Mouse (Mus musculus) cerebellum, postnatal 25 days (tissue): ENCODE results near the gene Sdr42e1.
A peak's percentile ranks its signal among the peaks of the same experiment; 100 is the strongest.

Experiments used
- DNase-seq, 2 experiments: peaks; one replicate each; pipeline ENCODE4 v3.0.0; 2021; ENCODE audit warnings: mixed read lengths in 2 of 2

Sdr42e1 gene

DNA sequence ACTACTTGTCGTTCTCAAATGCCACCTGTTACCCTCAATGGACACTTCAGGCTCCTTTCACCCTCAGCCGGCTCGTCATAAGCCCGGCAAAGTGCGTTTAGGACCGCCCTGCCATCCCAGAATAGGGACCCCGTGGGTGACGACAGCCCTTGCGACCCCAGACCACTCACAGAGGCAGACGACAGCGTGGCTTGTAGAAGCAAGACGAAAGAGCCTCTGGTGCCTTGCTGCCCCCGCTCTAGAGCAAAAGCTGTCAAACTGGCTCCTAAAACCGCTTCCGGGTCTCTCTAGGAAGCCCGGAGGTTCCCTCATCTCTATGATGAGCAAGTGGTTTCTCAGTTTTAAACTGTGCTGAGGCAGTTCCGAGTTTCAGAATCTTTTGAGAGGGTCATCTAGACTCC lies at the start of gene Sdr42e1:
Gene Sdr42e1, minus strand, starts transcription at position 260 of the 401 bp plus-strand sequence.
- DNase-seq: peak; percentile 15 to 23

DNA sequence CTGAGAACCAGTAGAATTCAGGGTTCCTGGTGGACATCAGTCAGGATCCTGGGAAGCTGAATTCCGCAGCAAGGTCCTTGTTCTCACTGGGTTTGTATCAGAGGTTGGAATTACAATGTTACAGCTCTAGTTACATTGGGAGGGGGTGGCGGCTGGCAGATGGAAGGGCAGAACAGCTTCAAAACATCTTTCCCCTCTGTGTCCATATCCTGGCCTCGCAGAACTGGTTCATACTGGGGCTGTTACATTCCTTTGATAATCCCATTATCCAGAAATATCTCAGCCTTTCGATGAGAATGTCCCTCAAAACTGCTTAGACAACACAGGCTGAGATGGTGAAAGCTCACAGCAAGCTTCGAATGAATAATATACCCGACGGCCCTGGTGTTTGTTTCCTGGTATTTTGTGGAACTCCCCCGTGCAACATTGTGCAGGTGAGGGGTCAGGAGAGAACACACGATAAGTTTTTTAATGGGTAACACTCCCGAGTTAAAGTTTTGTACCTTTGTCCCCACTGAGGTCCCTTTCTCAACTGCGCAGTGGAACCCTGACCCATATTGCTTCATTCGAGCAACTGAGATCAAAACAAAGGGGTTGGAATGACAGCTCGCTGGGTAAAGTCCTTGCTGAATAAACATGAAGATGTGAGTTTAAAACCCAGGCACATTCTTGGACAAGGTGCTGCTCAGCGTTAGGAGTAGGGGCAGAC lies 44.8 kb upstream of the Sdr42e1 start:
- DNase-seq: no peak

- no peak for DNase-seq
Observed at GRCm38 (mm10) chr8:117715896-117716295, 42.4 kb upstream of the Sdr42e1 start.

- no peak for DNase-seq
Observed at GRCm38 (mm10) chr8:117714604-117715003, 41.1 kb upstream of the Sdr42e1 start.

GRCm38 (mm10) chr8:117712226-117712625 lies 38.7 kb upstream of the Sdr42e1 start:
- DNase-seq: peak in 1 of 2 experiments; percentile 5

GRCm38 (mm10) chr8:117706141-117706540 lies 32.7 kb upstream of the Sdr42e1 start:
- DNase-seq: no peak

DNA sequence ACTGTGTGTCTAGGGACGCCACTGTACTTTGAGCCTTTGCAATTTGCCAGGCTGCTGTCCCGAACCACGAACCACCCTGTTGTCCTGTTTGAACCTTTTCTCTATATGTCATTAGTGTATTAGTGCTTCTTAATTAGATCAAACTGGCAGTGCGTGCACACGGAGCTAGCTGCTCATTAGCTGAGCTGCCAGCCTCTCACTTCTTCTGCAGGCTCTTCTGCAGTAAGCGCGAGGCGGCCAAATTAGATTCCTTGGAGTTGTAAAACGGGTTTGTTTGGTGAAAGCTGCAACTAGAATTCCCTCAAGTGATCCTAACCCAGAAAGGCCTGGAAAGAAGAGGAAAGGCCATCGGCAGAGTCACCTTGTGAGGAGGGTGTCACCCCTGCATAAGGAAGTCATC lies 29.2 kb upstream of the Sdr42e1 start:
- no peak for DNase-seq

- DNase-seq: no peak
Observed at GRCm38 (mm10) chr8:117701859-117702258, 28.4 kb upstream of the Sdr42e1 start, which contains the start of gene Hsd17b2. TSS of gene Hsd17b2 (plus strand) at chr8:117701904.

GRCm38 (mm10) chr8:117701246-117701645 lies 27.8 kb upstream of the Sdr42e1 start:
- no peak for DNase-seq

DNA sequence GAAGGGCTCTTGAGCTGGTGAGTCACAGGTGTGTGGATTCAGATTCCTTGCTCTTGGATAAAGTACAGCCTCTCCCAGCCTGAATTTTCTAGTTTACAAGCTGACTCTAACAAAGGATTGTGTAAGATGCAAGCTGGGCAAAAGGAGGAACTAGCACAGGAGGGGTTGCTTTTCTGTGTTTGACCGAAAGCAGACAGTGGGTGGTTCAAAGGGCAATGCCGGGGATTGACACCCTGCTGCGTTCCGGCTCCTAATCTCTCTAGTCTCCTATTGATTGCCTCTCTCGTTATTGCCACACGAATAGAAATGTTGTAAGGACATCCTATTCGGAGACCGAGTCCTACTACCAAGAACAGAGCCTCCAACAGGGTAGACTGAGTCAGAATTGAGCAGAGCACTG lies 27.2 kb upstream of the Sdr42e1 start:
- no peak for DNase-seq

- peak; percentile 15 to 58 for DNase-seq
Observed at GRCm38 (mm10) chr8:117697248-117697647, 23.8 kb upstream of the Sdr42e1 start.

DNA sequence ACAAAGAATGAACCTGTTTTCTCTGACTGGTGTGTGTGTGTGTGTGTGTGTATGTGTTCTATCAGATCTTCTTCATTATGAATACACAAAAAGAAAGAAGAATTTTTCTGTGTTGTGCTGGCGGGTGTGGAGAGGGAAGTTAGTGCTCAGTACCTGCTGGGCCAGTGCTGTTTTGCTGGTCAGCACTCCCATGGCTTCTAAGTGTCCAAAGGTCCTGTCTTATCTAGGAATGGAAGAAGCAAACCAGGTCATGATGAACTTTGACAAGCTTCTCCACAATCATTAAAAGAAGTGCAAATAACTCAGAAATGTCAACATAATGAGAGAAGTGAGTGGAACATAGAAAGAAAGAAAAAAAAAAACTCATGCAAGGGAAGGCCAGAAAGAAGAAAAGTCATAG lies 22.1 kb upstream of the Sdr42e1 start:
- DNase-seq: no peak

DNA sequence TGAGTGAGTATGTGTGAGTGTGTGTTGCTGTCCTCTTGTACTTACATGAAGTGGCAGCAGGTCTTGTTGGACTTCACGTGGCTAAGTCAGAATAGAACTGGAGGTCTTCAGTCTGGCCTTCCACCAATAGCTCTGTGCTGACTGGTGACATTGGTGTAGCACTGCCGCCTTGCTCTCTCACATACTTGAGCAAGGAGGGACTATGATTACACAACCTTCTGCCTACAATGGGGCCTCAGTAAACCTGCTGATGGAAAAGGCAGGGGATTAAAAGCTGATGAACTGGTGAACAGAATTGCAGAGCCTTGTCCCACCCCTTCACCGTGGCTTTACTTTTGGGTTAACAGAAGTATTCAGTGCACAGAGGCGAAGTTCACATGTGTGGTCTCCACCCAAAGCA lies 18.6 kb upstream of the Sdr42e1 start:
- no peak for DNase-seq

DNA sequence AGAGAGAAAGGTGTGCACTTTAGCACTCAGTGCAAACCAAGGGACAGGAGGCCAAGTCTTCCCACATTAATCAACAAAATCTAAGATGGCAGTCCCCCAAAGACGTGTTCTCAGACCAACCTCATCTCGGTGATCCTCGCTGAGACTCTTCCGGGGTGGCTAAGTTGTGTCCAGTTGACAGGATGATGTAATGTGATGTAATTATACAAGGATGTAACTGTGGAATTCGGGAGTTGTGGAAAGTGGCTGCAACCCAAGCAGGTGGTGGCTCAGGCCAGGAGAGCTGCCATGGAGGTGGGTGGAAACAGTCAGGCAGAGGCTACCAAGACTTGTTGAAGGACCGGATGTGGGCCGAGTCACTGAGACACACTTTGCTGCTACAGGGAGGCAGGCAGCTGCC lies 14.4 kb upstream of the Sdr42e1 start:
- no peak for DNase-seq

- DNase-seq: no peak
Observed at GRCm38 (mm10) chr8:117684504-117684903, 11.0 kb upstream of the Sdr42e1 start.

DNA sequence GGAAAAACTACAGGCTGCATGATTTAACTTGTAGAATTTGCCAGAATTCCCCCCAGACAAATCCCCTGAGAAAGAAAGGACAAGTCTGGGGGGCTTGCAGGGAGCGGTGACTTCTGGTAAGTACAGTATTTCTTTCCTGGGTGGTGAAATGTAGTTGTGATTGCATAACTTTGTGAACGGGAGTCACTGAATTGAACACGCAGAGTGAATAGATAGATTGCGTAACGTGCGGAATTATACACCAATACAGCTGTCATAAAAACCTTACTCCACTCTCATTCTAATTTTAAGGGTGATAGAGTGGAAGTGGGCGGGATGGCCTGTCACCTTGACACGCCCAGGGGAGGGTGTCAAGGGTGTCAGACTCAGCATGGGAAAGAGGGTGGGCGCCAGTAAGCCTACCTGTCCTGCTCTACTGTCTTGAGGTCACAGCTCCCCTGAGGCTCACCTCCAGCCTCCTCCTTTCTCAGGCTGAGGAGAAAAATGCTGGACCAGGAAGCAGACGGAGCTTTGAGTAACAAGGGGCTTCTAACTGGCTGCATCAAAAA lies 10.5 kb upstream of the Sdr42e1 start:
- no peak for DNase-seq

- DNase-seq: no peak
Observed at GRCm38 (mm10) chr8:117678650-117679049, 5.2 kb upstream of the Sdr42e1 start.

GRCm38 (mm10) chr8:117677011-117677410 lies 3.5 kb upstream of the Sdr42e1 start:
- DNase-seq: no peak

DNA sequence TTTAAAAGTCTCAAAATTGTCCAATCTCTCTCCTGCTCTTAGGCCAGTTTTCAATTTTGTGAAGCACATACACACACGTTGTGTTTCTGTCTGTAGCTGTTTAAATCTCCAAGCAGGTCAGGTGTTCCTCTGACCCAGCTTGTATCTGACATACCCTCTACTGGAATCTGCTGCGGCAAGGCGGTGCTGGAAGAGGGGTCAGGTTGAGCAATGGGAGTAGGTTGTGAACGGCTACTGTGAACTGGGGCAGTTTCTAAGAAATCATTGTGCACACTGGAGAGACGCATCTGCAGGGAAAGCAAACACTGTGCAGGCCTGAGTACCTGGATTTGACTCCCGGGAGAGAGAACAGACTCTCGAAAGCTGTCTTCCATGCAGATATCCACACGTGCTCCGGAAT lies 3.0 kb upstream of the Sdr42e1 start:
- DNase-seq: no peak

GRCm38 (mm10) chr8:117675171-117675570 lies 1.7 kb upstream of the Sdr42e1 start:
- DNase-seq: no peak

- no peak for DNase-seq
Observed at GRCm38 (mm10) chr8:117672558-117672957, 931 bp downstream of the Sdr42e1 start.

DNA sequence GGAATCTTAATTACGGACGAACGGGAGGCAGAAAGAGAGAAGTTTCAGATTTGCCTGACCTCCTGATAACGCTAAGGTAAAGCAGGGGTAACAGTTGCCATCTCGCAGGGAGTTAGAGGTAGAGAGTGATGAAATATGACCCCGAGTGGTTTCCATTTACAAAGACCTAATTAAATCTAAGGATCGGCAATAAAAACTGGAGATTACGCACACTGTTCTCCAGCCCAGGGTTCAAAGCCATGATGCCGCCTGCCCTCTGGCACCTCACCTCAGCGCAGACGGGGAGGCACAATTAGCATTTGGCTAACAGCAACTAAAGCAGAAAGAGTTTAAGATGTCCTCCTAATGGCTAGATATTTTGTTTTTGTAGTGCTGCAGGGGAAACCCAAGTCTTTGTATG lies 3.0 kb downstream of the Sdr42e1 start:
- no peak for DNase-seq

GRCm38 (mm10) chr8:117667349-117668124 lies 6.0 kb downstream of the Sdr42e1 start:
- no peak for DNase-seq
